Mouse (Mus musculus) neural tube, embryonic 15.5 days (tissue): Measurements from ENCODE around the gene Pcyt2. TPM values are rescaled to one million over a fixed set of nuclear protein-coding genes. Genes with fewer than 3 reads are reported as not detected.
A peak's percentile ranks its signal among the peaks of the same experiment; 100 is the strongest.

ENCODE experiments used
- ATAC-seq: fragments of 200-750 bp; cut with Nextera tagmentation; 2 replicates; pipeline ENCODE4 v1.8.0; 2017; ENCODE audit warnings: mild to moderate bottlenecking, moderate TSS enrichment, moderate library complexity; ENCODE audit not compliant: low FRiP score
- H3K27ac ChIP-seq: fragments of 300-500 bp; sonication (generic); replicated peaks from 2 replicates; pipeline ENCODE4 v1.5.1; 2015; ENCODE audit warnings: mild to moderate bottlenecking, inconsistent platforms
- H3K27me3 ChIP-seq: fragments of 300-500 bp; sonication (generic); replicated peaks from 2 replicates; pipeline ENCODE4 v1.6.1; 2015; ENCODE audit warnings: inconsistent platforms
- H3K36me3 ChIP-seq: fragments of 300-500 bp; sonication (generic); 2 replicates; pipeline ENCODE4 v1.6.1; 2015; ENCODE audit warnings: inconsistent platforms
- H3K4me1 ChIP-seq: fragments of 300-500 bp; sonication (generic); 2 replicates; pipeline ENCODE4 v1.6.1; 2015; ENCODE audit warnings: inconsistent platforms
- H3K4me2 ChIP-seq: fragments of 300-500 bp; sonication (generic); 2 replicates; pipeline ENCODE4 v1.6.1; 2015; ENCODE audit warnings: inconsistent platforms, mild to moderate bottlenecking, moderate library complexity
- H3K4me3 ChIP-seq: fragments of 300-500 bp; sonication (generic); replicated peaks from 2 replicates; pipeline ENCODE4 v1.5.1; 2015; ENCODE audit warnings: mild to moderate bottlenecking, inconsistent platforms
- H3K9ac ChIP-seq: fragments of 300-500 bp; sonication (generic); replicated peaks from 2 replicates; pipeline ENCODE4 v1.6.1; 2015; ENCODE audit warnings: mild to moderate bottlenecking, inconsistent platforms
- H3K9me3 ChIP-seq: fragments of 300-500 bp; sonication (generic); replicated peaks from 2 replicates; pipeline ENCODE4 v1.6.1; 2016; ENCODE audit warnings: inconsistent platforms
- WGBS: fragments of 180-500 bp; shearing (Covaris S2); methylation state at CpG from one replicate; pipeline ENCODE4 v1.1.7; 2015; ENCODE audit warnings: mixed read lengths; 5-methylcytosine and 5-hydroxymethylcytosine counted together
- polyA plus RNA-seq: library from polyadenylated mRNA; unstranded; fragments of >200 nt; fragmentation: Nextera tagmentation; extraction: Ambion mirVana; gene quantifications from 2 replicates; pipeline ENCODE4 v1.2.1, GENCODE M21; 2015

Gene Pcyt2
- polyA plus RNA-seq, 1 experiment from 2014 or later, result 248 TPM

DNA sequence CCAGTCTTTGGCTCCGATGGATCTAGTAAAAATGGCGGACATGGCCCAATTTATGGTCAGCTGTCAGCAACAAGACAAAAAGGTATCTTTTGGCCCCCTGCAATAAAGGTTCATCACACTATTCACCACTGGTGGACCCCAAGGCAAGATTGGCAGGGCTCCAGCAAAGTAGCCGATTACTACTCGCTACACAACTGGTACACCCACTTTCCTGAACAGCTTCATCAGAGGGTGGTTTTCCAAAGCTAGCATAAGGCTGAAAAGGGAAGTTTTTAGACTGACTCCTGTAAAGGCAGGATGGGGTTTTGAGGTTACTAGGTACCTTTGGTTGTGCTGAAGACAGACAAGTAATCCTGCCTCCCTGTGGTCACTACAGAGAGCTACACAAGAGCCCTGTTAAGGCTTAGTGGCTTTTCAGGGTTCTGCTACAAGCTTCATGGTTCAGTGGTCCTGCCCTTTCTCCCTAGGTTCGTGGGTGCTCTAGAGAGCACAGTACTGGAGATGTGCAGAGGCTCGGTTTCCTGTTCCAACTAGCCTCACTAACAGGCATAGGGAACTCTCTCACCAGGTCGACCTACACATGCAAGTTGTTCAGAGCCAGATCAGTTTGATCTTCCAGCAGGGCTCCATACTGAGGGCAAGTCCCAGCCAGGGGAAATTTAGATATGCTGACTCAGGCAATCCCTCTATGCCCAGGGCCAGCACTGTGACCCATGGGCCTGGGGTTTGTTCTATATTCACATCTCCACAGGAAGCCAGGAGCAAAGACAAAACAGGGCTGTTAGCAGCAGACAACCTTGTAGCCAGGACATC, 40.3 kb downstream of the Pcyt2 start:
- ATAC-seq, result no peak
- no peak overlapping the region for H3K4me2 ChIP-seq

GRCm38 (mm10) chr11:120576365-120576981, 41.3 kb downstream of the Pcyt2 start:
- H3K4me3 ChIP-seq, result no peak overlapping the region
- H3K27me3 ChIP-seq, result no peaks in the 10 kb centered on the region
- 90% methylated on average over 3 of the region's 3 CpGs for WGBS
- H3K9ac ChIP-seq, result no peak overlapping the region
- H3K9me3 ChIP-seq, result no peaks in the 10 kb centered on the region
- H3K27ac ChIP-seq, result no peak overlapping the region
- H3K4me1 ChIP-seq, result peaks cover 39% of the 10 kb centered on the region
- H3K4me2 ChIP-seq, result no peak overlapping the region
- peaks cover 25% of the 10 kb centered on the region for H3K36me3 ChIP-seq
- no peak for ATAC-seq

More for the DNA sequence above, 40.3 kb downstream of the Pcyt2 start:
- Histone ChIP-seq H3K9me3 (no peaks in the 10 kb centered on the region), H3K9ac (0 out of 2 replicates have a peak overlapping the region, but pooled peaks have one; percentile 7), H3K27me3 (no peaks in the 10 kb centered on the region), H3K4me3 (no peak overlapping the region), H3K36me3 (peaks cover 25% of the 10 kb centered on the region), H3K4me1 (peaks cover 41% of the 10 kb centered on the region), H3K27ac (peak overlapping the region; percentile 18; the same call in 1 of the 2 replicates)
- 83% methylated on average over 7 of the region's 7 CpGs for WGBS

DNA sequence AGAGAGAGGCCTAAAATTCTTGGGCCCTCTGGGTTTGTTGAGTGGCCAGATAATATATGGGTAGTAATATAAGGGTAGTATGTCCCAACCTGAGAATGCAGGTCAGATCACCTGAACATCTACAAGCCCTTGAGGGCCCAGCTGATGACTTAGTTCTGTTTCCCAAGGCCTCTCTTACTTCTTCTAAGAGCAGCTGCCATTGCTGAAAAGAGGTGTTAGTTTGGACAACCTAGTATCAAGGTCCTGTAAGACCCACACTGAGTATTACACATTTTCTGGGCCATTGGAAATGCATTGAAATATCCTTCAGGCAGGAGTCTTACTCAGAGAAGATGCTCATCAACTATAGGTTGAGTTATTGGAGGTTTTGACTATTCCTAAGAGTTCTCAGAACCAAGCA, 41.8 kb downstream of the Pcyt2 start:
- Histone ChIP-seq H3K27me3 (no peaks in the 10 kb centered on the region), H3K4me1 (peaks cover 44% of the 10 kb centered on the region), H3K4me3 (no peak overlapping the region), H3K4me2 (no peak overlapping the region), H3K27ac (no peak overlapping the region), H3K9ac (no peak overlapping the region), H3K9me3 (no peaks in the 10 kb centered on the region), H3K36me3 (peaks cover 31% of the 10 kb centered on the region)
- no peak for ATAC-seq

DNA sequence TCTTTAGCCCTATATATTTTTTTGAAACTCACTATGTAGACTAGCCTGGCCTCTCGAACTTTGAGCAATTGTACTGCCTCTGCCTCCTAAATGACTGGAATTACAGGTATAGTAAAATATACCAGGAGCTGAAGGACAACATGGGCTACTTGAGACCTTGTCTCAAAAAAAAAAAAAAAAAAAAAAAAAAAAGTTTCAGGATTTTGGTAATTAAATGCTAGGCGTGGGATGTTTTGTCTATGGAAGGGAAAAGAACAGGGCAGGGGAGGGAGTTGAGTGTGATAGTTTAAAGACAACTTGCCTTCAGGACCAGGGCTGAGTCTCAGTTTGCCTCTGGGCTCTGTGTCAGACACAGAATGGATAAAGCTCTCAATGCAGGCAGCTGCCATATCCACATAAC, 42.7 kb downstream of the Pcyt2 start:
- WGBS, result 81% methylated on average over 2 of the region's 2 CpGs
- Histone ChIP-seq H3K4me3 (no peak overlapping the region), H3K4me1 (peaks cover 38% of the 10 kb centered on the region), H3K27ac (no peak overlapping the region), H3K4me2 (no peak overlapping the region), H3K27me3 (no peaks in the 10 kb centered on the region), H3K9me3 (no peaks in the 10 kb centered on the region), H3K9ac (no peak overlapping the region), H3K36me3 (peaks cover 39% of the 10 kb centered on the region)
- no peak for ATAC-seq

- Histone ChIP-seq H3K4me2 (peak overlapping the region; percentile 88), H3K9me3 (no peaks in the 10 kb centered on the region), H3K27ac (no peak overlapping the region; the same call in 1 of the 2 replicates), H3K4me1 (peaks cover 30% of the 10 kb centered on the region), H3K4me3 (peak overlapping the region; percentile 83), H3K27me3 (no peaks in the 10 kb centered on the region), H3K36me3 (peaks cover 41% of the 10 kb centered on the region), H3K9ac (peak overlapping the region; percentile 74)
- ATAC-seq, result no peak
- WGBS, result 45% methylated on average over 5 of the region's 5 CpGs
Measured at GRCm38 (mm10) chr11:120574278-120574600, 43.5 kb downstream of the Pcyt2 start.

GRCm38 (mm10) chr11:120573585-120574277, 44.0 kb downstream of the Pcyt2 start:
- ATAC-seq, result peak; percentile 9
- Histone ChIP-seq H3K36me3 (peaks cover 37% of the 10 kb centered on the region), H3K4me2 (peak overlapping the region; percentile 88), H3K27me3 (no peaks in the 10 kb centered on the region), H3K9ac (peak overlapping the region; percentile 74), H3K9me3 (no peaks in the 10 kb centered on the region), H3K27ac (peak overlapping the region; percentile 91), H3K4me1 (peaks cover 25% of the 10 kb centered on the region), H3K4me3 (peak overlapping the region; percentile 83)
- WGBS, result under 1% methylated on average over 23 of the region's 23 CpGs

DNA sequence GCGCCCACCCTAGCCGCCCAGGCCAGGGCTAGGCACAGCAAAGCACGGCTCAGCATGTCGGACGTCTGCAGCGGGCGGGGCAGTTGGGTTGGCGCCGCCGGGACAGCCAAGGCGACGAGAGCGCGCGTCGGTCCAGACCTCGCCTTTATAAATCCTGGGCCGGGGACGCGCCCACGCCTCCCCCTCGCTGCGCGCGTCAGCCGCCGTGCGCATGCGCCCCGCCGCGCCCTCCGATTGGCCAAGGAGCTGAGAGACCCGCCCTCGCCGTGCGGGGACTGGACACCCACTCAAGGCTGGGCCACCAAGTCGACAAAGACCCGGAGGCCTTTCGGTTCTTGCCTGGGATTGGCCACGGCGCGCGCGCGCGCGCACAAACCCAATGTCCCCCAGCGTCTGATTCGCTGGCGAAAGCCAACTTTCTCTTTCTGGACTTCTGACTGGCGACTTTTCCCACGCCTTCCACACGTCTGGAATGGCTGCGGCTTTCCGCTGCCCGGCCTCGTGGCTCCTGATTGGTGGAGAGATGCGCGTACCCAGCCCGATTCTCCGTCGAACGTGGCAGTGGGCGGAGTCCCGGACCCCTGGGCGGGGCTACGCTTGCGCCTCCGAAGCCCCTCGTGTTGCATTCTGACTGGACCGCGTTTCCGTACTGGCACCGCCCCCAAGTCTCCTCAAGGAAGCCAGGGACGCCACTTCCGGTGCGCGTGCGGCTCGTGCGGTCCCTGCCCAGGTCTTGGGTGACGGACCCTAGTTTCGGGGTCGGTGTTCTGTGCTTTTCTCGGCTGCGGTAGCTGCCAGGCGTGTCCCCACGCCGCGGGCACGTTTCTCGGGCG, 44.8 kb downstream of the Pcyt2 start, which contains the start of gene P4hb:
Gene P4hb, minus strand, starts transcription at position 502 of the 833 bp plus-strand sequence.
- no peaks in the 10 kb centered on the region for H3K9me3 ChIP-seq
- peak within 1 kb of the TSS; percentile 88 for H3K4me2 ChIP-seq
- peaks cover 37% of the 10 kb centered on the region for H3K36me3 ChIP-seq
- H3K27me3 ChIP-seq, result no peaks in the 10 kb centered on the region
- under 1% methylated on average over 94 of the region's 94 CpGs for WGBS
- H3K9ac ChIP-seq, result peak within 1 kb of the TSS; percentile 82
- peaks cover 27% of the 10 kb centered on the region for H3K4me1 ChIP-seq
- peak; percentile 97 for ATAC-seq
- peak within 1 kb of the TSS; percentile 91 for H3K27ac ChIP-seq
- H3K4me3 ChIP-seq, result peak within 1 kb of the TSS; percentile 83

DNA sequence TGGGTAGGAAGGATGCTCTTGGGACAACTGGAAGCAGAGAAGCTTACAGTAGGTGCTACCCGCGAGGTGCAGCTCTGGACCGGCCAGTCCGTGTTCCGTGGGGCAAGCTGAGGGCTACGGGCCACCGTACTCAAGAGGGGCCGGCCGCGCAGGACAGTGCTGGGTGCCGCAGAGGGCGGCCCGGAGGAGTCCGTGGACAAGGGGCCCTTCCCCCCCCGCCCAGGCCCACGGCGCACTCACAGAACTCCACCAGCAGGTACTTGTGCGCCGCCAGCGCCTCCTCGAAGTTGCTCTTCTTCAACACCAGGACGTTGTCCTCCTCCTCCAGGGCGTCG, 45.4 kb downstream of the Pcyt2 start:
- peak overlapping the region; percentile 91 for H3K27ac ChIP-seq
- peaks cover 28% of the 10 kb centered on the region for H3K4me1 ChIP-seq
- no peaks in the 10 kb centered on the region for H3K27me3 ChIP-seq
- H3K9ac ChIP-seq, result peak overlapping the region; percentile 82
- peak overlapping the region; percentile 83 for H3K4me3 ChIP-seq
- H3K9me3 ChIP-seq, result no peaks in the 10 kb centered on the region
- peak; percentile 37; the same call in 1 of the 2 replicates for ATAC-seq
- WGBS, result under 1% methylated on average over 20 of the region's 24 CpGs
- peaks cover 37% of the 10 kb centered on the region for H3K36me3 ChIP-seq
- H3K4me2 ChIP-seq, result peak overlapping the region; percentile 82

- Histone ChIP-seq H3K36me3 (peaks cover 39% of the 10 kb centered on the region), H3K9me3 (no peaks in the 10 kb centered on the region), H3K27me3 (no peaks in the 10 kb centered on the region), H3K4me1 (peaks cover 28% of the 10 kb centered on the region), H3K4me2 (peak overlapping the region; percentile 82), H3K27ac (peak overlapping the region; percentile 91), H3K4me3 (peak overlapping the region; percentile 83), H3K9ac (peak overlapping the region; percentile 82)
- ATAC-seq, result no peak
- WGBS, result 14% methylated on average over 11 of the region's 11 CpGs
Measured at GRCm38 (mm10) chr11:120571754-120572416, 45.9 kb downstream of the Pcyt2 start.

GRCm38 (mm10) chr11:120571122-120571521, 46.6 kb downstream of the Pcyt2 start:
- Histone ChIP-seq H3K9me3 (no peaks in the 10 kb centered on the region), H3K27me3 (no peaks in the 10 kb centered on the region), H3K36me3 (peaks cover 45% of the 10 kb centered on the region), H3K4me1 (peaks cover 28% of the 10 kb centered on the region), H3K9ac (peak overlapping the region; percentile 82), H3K27ac (no peak overlapping the region), H3K4me3 (peak overlapping the region; percentile 83; the same call in 1 of the 2 replicates), H3K4me2 (peak overlapping the region; percentile 82)
- no peak for ATAC-seq
- 88% methylated on average over 3 of the region's 3 CpGs for WGBS

DNA sequence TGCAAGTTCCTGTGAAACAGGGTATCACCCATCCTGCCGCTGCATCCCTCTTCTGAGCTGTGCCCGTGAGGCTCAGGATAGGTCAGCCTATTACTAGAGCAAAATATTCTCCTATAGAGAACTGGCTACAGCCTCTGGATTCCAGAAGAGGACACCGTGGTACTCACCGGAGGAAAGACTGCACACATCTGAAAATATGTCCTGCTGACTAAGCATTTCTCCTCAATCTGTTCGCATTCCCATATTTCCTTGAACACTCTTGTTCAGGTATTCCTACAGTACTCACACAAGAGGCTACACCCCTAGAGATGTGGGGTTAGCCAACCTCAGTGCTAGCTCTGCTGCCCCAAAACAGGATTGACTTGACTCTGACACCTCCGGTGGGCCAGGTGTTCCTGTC, 49.4 kb downstream of the Pcyt2 start:
- no peaks in the 10 kb centered on the region for H3K27me3 ChIP-seq
- WGBS, result 91% methylated on average over 6 of the region's 6 CpGs
- H3K9ac ChIP-seq, result no peak overlapping the region
- ATAC-seq, result no peak
- no peaks in the 10 kb centered on the region for H3K9me3 ChIP-seq
- H3K36me3 ChIP-seq, result peaks cover 73% of the 10 kb centered on the region
- peaks cover 16% of the 10 kb centered on the region for H3K4me1 ChIP-seq
- no peak overlapping the region for H3K4me3 ChIP-seq
- no peak overlapping the region for H3K4me2 ChIP-seq
- no peak overlapping the region for H3K27ac ChIP-seq
